Mouse (Mus musculus) lung, adult 2 months (tissue): ENCODE results near the gene Dtd1.

Experiments
- CTCF ChIP-seq: fragments of 200-500 bp; IDR thresholded peaks from 2 replicates; pipeline ENCODE4 v1.5.1; 2011; ENCODE audit warnings: mild to moderate bottlenecking, low read length, control low read depth; ENCODE audit not compliant: insufficient read depth
- POLR2A ChIP-seq: fragments of 200-500 bp; IDR thresholded peaks from 2 replicates; pipeline ENCODE4 v1.6.1; 2011; ENCODE audit warnings: low read depth, mild to moderate bottlenecking, control low read depth, low read length, borderline replicate concordance; ENCODE audit errors: extremely low read depth

- TF ChIP-seq CTCF (no peak), POLR2A (no peak)
Observed at GRCm38 (mm10) chr2:144700608-144701007, 100.9 kb downstream of the Dtd1 start.
